Mouse (Mus musculus): ENCODE data around the gene Pdhb. TPM values are rescaled to one million over a fixed set of nuclear protein-coding genes. Genes with fewer than 3 reads are reported as not detected.
"Not testable (repeated sequence)": the region's sequence is repeated elsewhere in the genome, so short reads cannot be mapped to it uniquely, and the experiment has no call there.

Pdhb gene
- polyA plus RNA-seq, 1 experiment from 2014 or later, result 138 TPM

- Histone ChIP-seq H3K4me1 (no peaks in the 10 kb centered on the region), H3K4me3 (no peak overlapping the region), H3K27ac (no peak overlapping the region), H3K4me2 (no peak overlapping the region), H3K27me3 (replicated peaks) (no peaks in the 10 kb centered on the region), H3K36me3 (peaks cover 46% of the 10 kb centered on the region), H3K9me3 (replicated peaks) (no peaks in the 10 kb centered on the region), H3K9ac (no peak overlapping the region)
- no peak for ATAC-seq
- 82% methylated on average over 8 of the region's 8 CpGs for WGBS (ENCODE audit: insufficient replicate concordance)
Observed at GRCm38 (mm10) chr14:8148842-8149241, 24.0 kb downstream of the Pdhb start.

DNA sequence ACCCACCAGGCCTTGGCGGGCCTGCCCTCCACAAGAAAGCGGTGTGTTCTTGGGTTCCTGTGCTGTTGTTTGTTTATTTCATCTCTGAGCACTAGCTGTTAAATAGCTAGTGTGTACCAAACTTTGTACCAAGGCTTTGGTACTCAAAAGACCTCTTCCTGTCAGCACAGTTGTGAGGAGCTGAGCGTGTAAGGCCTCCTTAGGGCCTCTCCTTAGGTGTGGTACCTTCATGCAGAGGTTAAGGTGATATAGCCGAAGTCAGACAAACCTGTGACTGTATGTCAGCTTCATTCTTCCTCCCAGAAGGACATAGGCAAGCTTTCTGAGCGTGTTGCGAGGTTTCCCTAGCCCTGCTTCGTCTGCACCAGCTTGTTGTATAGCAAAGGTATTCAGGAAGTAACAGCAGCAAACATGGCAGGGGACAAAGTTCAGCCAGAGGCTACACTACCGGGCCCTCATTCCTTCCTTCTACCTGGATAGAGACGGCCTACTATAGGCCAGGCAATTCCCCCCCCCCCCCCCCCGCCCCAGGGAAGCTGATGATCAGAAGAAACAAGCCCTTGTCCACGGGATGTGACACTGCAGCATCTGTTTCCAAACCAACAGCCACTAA is 26.1 kb downstream of the Pdhb start:
- Histone ChIP-seq H3K27me3 (replicated peaks) (no peaks in the 10 kb centered on the region), H3K9me3 (replicated peaks) (no peaks in the 10 kb centered on the region), H3K4me2 (no peak overlapping the region), H3K9ac (no peak overlapping the region), H3K4me3 (no peak overlapping the region), H3K36me3 (peaks cover 40% of the 10 kb centered on the region), H3K27ac (no peak overlapping the region), H3K4me1 (no peaks in the 10 kb centered on the region)
- 70% methylated on average over 11 of the region's 11 CpGs for WGBS (ENCODE audit: insufficient replicate concordance)
- ATAC-seq, result no peak

GRCm38 (mm10) chr14:8145594-8146558 is 26.9 kb downstream of the Pdhb start:
- Histone ChIP-seq H3K27me3 (replicated peaks) (no peaks in the 10 kb centered on the region), H3K4me2 (no peak overlapping the region), H3K9me3 (replicated peaks) (no peaks in the 10 kb centered on the region), H3K4me1 (no peaks in the 10 kb centered on the region), H3K4me3 (no peak overlapping the region), H3K27ac (no peak overlapping the region), H3K36me3 (peaks cover 41% of the 10 kb centered on the region), H3K9ac (no peak overlapping the region)
- 83% methylated on average over 13 of the region's 13 CpGs for WGBS (ENCODE audit: insufficient replicate concordance)
- ATAC-seq, result no peak

- no peaks in the 10 kb centered on the region for H3K27me3 ChIP-seq (replicated peaks)
- ATAC-seq, result no peak
- WGBS (ENCODE audit: insufficient replicate concordance), result 66% methylated on average over 2 of the region's 2 CpGs
- no peak overlapping the region for H3K4me2 ChIP-seq
- no peak overlapping the region for H3K27ac ChIP-seq
- no peak overlapping the region for H3K4me3 ChIP-seq
- H3K9me3 ChIP-seq (replicated peaks), result no peaks in the 10 kb centered on the region
- H3K9ac ChIP-seq, result no peak overlapping the region
- H3K36me3 ChIP-seq, result peaks cover 45% of the 10 kb centered on the region
- H3K4me1 ChIP-seq, result no peaks in the 10 kb centered on the region
Observed at GRCm38 (mm10) chr14:8141131-8141530, 31.7 kb downstream of the Pdhb start.

- Histone ChIP-seq H3K9me3 (replicated peaks) (no peaks in the 10 kb centered on the region), H3K27ac (no peak overlapping the region), H3K4me2 (no peak overlapping the region), H3K9ac (no peak overlapping the region), H3K27me3 (replicated peaks) (no peaks in the 10 kb centered on the region), H3K36me3 (peaks cover 38% of the 10 kb centered on the region), H3K4me1 (no peaks in the 10 kb centered on the region), H3K4me3 (no peak overlapping the region)
- 76% methylated on average over 23 of the region's 23 CpGs for WGBS (ENCODE audit: insufficient replicate concordance)
- ATAC-seq, result no peak
Observed at GRCm38 (mm10) chr14:8139724-8140710, 32.8 kb downstream of the Pdhb start.

- H3K4me2 ChIP-seq, result no peak overlapping the region
- no peak for ATAC-seq
- H3K9ac ChIP-seq, result no peak overlapping the region
- WGBS (ENCODE audit: insufficient replicate concordance), result 82% methylated on average over 3 of the region's 3 CpGs
- peaks cover 31% of the 10 kb centered on the region for H3K36me3 ChIP-seq
- no peaks in the 10 kb centered on the region for H3K9me3 ChIP-seq (replicated peaks)
- H3K27me3 ChIP-seq (replicated peaks), result no peaks in the 10 kb centered on the region
- no peak overlapping the region for H3K4me3 ChIP-seq
- no peak overlapping the region for H3K27ac ChIP-seq
- peaks cover 7% of the 10 kb centered on the region; the same call in 1 of the 2 replicates for H3K4me1 ChIP-seq
Observed at GRCm38 (mm10) chr14:8135130-8135529, 37.7 kb downstream of the Pdhb start.

DNA sequence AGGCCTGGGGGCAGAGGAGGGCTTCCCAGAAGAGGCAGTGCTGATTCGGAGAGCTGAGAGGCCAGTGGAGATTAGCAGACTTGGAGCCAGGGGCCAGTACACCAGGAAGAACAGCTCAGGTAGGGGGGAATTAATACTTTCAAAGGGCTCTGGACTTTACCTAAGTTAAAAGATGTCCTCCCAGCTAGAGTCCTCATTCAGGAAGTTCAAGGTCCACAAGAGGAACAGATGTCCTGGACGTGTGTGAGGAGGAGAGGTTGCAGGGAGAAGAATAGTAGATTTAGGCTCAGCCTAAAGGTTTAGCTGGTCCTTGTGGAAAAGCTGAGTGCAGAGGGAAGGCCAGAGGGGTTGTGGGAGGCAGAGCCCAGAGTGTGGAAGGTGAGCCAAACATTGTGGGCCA is 38.6 kb downstream of the Pdhb start:
- ATAC-seq, result no peak

GRCm38 (mm10) chr14:8132789-8133188 is 40.0 kb downstream of the Pdhb start:
- Histone ChIP-seq H3K9ac (no peak overlapping the region), H3K36me3 (peaks cover 19% of the 10 kb centered on the region)
- ATAC-seq, result no peak

More for the DNA sequence above, 38.6 kb downstream of the Pdhb start:
- Histone ChIP-seq H3K36me3 (peaks cover 22% of the 10 kb centered on the region), H3K27ac (no peak overlapping the region), H3K4me1 (peaks cover 7% of the 10 kb centered on the region; the same call in 1 of the 2 replicates), H3K4me3 (no peak overlapping the region), H3K4me2 (no peak overlapping the region), H3K9ac (no peak overlapping the region), H3K27me3 (replicated peaks) (no peaks in the 10 kb centered on the region), H3K9me3 (replicated peaks) (no peaks in the 10 kb centered on the region)
- 53% methylated on average over 2 of the region's 2 CpGs for WGBS (ENCODE audit: insufficient replicate concordance)

GRCm38 (mm10) chr14:8127971-8128370 is 44.9 kb downstream of the Pdhb start:
- Histone ChIP-seq H3K4me2 (no peak overlapping the region), H3K4me1 (no peaks in the 10 kb centered on the region), H3K36me3 (peaks cover 27% of the 10 kb centered on the region), H3K27ac (no peak overlapping the region), H3K27me3 (replicated peaks) (no peaks in the 10 kb centered on the region), H3K9me3 (replicated peaks) (no peaks in the 10 kb centered on the region), H3K4me3 (no peak overlapping the region), H3K9ac (no peak overlapping the region)
- WGBS (ENCODE audit: insufficient replicate concordance), result 62% methylated on average over 5 of the region's 5 CpGs
- no peak for ATAC-seq

More at GRCm38 (mm10) chr14:8132789-8133188, 40.0 kb downstream of the Pdhb start:
- H3K27me3 ChIP-seq (replicated peaks), result no peaks in the 10 kb centered on the region
- no peaks in the 10 kb centered on the region for H3K9me3 ChIP-seq (replicated peaks)
- 50% methylated on average over 8 of the region's 8 CpGs for WGBS (ENCODE audit: insufficient replicate concordance)
- H3K4me3 ChIP-seq, result no peak overlapping the region
- H3K4me1 ChIP-seq, result peaks cover 7% of the 10 kb centered on the region; the same call in 1 of the 2 replicates
- no peak overlapping the region for H3K4me2 ChIP-seq
- no peak overlapping the region for H3K27ac ChIP-seq

DNA sequence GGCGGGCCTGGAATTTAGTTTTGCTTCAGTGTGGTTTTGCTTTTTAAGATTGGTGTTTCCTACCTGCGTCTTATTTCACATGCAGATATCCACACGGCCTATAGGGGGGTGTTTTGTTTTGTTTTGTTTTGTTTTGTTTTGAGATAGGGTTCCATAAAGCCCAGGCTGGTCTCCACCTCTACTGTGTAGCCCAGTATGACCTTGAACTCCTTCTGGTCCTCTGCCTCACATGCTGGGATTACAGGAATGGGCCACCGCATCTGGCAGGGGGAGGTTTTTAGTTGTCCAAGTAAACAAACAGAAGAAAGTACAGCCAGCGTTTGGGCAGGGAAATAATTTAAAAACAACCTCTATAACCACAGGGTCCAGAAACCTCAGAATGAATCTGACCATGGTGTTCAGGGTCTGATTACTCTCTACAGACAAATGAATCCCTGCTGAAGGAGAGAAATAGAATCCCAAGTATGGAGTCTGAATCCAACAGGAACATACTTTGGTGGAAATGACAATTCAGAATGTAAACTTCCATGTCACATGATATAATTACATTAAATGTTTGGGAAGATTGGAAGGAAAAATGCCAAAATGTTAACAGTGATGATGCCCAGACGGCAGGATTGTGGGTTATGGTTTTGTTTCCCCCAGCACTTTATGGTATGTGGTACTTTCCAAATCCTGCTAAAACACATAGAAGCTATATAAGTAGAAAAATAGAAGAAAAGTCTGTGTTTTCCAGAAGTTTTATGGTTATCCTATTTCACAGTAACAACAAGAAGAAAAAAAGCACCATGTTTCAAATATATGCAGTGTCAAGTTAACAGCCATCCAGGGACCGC is 48.6 kb downstream of the Pdhb start:
- WGBS (ENCODE audit: insufficient replicate concordance), result 77% methylated on average over 7 of the region's 7 CpGs
- Histone ChIP-seq H3K4me3 (no peak overlapping the region), H3K27me3 (replicated peaks) (no peaks in the 10 kb centered on the region), H3K4me1 (no peaks in the 10 kb centered on the region), H3K36me3 (peaks cover 16% of the 10 kb centered on the region), H3K27ac (no peak overlapping the region), H3K9me3 (replicated peaks) (no peaks in the 10 kb centered on the region), H3K4me2 (no peak overlapping the region), H3K9ac (no peak overlapping the region)
- no peak for ATAC-seq

GRCm38 (mm10) chr14:8123611-8124010 is 49.2 kb downstream of the Pdhb start:
- not testable (repeated sequence) for H3K27me3 ChIP-seq (replicated peaks); H3K27ac ChIP-seq; H3K9me3 ChIP-seq (replicated peaks); H3K9ac ChIP-seq; H3K4me1 ChIP-seq; H3K4me2 ChIP-seq; H3K4me3 ChIP-seq; ATAC-seq
- peaks cover 16% of the 10 kb centered on the region for H3K36me3 ChIP-seq
- 81% methylated on average over 10 of the region's 10 CpGs for WGBS (ENCODE audit: insufficient replicate concordance)
